Mouse (Mus musculus) liver, embryonic 14.5 days (tissue): ENCODE measurements around the gene Plxnb1.

ENCODE experiments used
- CTCF ChIP-seq: IDR thresholded peaks from 2 replicates; pipeline ENCODE4 v1.5.1; 2016; ENCODE audit warnings: antibody characterized with exemption, low read depth, control low read depth
- EP300 ChIP-seq: IDR thresholded peaks from 2 replicates; pipeline ENCODE4 v1.6.1; 2016; ENCODE audit warnings: antibody characterized with exemption, low read depth

- TF ChIP-seq CTCF (no peak), EP300 (no peak)
Observed at GRCm38 (mm10) chr9:109082124-109082800, 12.9 kb upstream of the Plxnb1 start, which contains the start of the genes Ccdc51 and Tma7.
